Mouse (Mus musculus) heart, postnatal 0 days (tissue): ENCODE data around the gene Tmco4.

Experiments
- CTCF ChIP-seq: IDR thresholded peaks from 2 replicates; pipeline ENCODE4 v1.5.1; 2016; ENCODE audit warnings: antibody characterized with exemption, control low read depth, low read depth
- EP300 ChIP-seq: IDR thresholded peaks from 2 replicates; pipeline ENCODE4 v1.6.1; 2016; ENCODE audit warnings: antibody characterized with exemption, low read depth

DNA sequence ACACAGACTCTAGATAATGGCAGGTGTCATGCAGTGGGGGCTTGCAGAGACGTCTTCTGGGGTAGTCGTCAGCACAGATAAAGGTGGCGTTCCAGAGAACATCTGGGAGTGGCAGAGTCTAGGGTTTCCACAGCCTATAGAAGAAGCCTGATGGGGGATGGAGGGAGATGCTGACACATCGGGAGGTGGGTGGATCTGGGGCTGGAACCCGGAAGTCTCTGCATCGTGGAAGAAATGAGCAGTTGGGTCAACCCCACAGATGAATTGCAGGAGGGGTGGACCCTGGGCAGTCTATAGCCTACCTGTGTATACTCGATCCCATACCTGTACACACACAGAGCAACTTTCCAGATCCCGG lies 61.3 kb downstream of the Tmco4 start:
- TF ChIP-seq CTCF (no peak), EP300 (no peak)
